Mouse (Mus musculus): ENCODE results near the gene Pias3.
"Not testable (repeated sequence)": the region's sequence is repeated elsewhere in the genome, so short reads cannot be mapped to it uniquely, and the experiment has no call there.

Pias3 gene

DNA sequence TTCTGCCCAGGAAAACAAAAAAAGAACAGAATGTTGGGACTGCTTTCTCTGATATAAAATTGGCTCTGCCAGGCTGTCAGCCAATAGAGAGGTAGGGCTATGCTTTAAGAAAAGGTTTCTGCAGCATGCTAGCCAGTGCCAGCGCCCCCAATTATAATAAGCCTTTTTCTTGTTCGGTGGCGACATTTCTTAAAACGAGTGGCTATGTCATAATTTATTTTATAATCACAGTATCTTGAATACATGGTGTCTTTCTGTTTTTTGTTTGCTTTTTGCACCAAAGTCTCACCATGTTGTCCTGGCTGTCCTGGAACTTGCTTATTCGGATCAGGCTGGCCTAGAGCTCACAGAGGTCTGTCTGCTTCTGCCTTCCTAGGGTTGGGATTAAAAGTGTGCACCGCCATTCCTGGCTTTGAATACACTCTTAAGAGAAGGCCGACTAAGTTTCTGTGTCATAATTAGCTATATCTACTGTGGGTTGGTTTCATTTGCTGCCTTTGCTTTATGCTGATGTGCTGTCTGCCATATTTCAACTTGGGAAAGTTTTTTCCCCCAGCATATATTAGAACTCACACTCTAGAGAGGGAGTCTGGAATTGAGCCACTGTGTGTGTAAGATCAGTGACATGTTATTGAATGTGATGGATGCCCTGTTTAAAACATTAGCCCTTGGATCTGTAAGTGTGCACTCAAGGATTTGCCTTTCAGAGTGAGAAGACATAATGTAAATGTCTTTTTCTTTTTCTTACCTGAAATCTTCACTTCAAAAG, 32.6 kb downstream of the Pias3 start:
- Histone ChIP-seq H3K9me3 (ENCODE audit: low read length) (no peaks in the 10 kb centered on the region), H3K4me3 (replicated peaks; ENCODE audit: low read length) (peak overlapping the region; percentile 92), H3K27me3 (ENCODE audit: insufficient read depth, low read length) (no peaks in the 10 kb centered on the region), H3K4me1 (replicated peaks; ENCODE audit: low read depth, low read length) (peaks cover 57% of the 10 kb centered on the region), H3K36me3 (ENCODE audit: insufficient read depth, low read length) (peaks cover 17% of the 10 kb centered on the region)
- TF ChIP-seq CTCF (conservative IDR thresholded peaks at IDR 0.05; ENCODE audit: low read length) (no peak), POU5F1 (IDR thresholded peaks at IDR 0.05; ENCODE audit: borderline replicate concordance, low read length) (no peak), NANOG (IDR thresholded peaks at IDR 0.05; ENCODE audit: borderline replicate concordance, low read length) (no peak)

DNA sequence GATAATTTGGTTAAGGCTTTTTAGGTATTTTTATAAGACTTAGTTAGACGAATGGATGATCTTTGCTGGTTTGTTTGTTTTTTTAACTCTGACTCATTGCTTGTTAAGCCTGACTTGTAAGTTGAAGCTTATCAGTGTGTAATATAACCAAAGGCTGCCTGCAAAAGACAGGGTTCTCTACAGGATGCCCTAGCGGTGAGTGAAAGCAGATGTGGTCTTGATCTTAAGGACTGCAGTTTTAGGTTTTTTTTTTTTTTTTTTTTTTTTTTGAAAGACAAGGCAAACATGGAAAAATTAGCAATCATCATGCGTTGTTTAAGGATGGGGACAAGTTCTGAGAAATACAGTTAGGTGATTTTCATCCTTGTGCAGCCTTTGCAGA, 33.2 kb downstream of the Pias3 start:
- Histone ChIP-seq H3K4me1 (replicated peaks; ENCODE audit: low read depth, low read length) (peaks cover 63% of the 10 kb centered on the region), H3K36me3 (ENCODE audit: insufficient read depth, low read length) (peaks cover 13% of the 10 kb centered on the region), H3K27me3 (ENCODE audit: insufficient read depth, low read length) (no peaks in the 10 kb centered on the region), H3K9me3 (ENCODE audit: low read length) (no peaks in the 10 kb centered on the region), H3K4me3 (replicated peaks; ENCODE audit: low read length) (no peak overlapping the region)
- no peak for TF ChIP-seq CTCF (conservative IDR thresholded peaks at IDR 0.05; ENCODE audit: low read length)
- no peak for TF ChIP-seq NANOG (IDR thresholded peaks at IDR 0.05; ENCODE audit: borderline replicate concordance, low read length)
- no peak for TF ChIP-seq POU5F1 (IDR thresholded peaks at IDR 0.05; ENCODE audit: borderline replicate concordance, low read length)

DNA sequence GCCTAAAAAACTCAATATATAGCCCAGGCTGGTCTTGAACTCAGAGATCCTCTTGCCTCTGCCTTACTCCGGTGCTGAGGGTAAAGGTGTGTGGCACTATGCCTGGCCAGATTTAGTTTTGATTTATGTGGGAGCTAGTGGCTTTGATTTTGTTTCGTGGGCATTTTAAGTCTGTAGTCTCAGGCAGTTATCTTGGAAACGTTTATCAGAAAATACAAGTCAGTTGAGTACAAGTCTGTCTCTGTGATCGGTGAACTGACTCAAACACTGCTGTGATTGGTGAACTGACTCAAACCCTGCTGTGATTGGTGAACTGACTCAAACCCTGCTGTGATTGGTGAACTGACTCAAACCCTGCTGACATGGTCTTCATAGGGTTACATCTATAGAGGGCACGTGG, 34.6 kb downstream of the Pias3 start:
- Histone ChIP-seq H3K9me3 (ENCODE audit: low read length) (no peaks in the 10 kb centered on the region), H3K4me1 (replicated peaks; ENCODE audit: low read depth, low read length) (peaks cover 58% of the 10 kb centered on the region), H3K4me3 (replicated peaks; ENCODE audit: low read length) (no peak overlapping the region), H3K27me3 (ENCODE audit: insufficient read depth, low read length) (no peaks in the 10 kb centered on the region), H3K36me3 (ENCODE audit: insufficient read depth, low read length) (no peaks in the 10 kb centered on the region; the same call in 1 of the 2 replicates)
- no peak for TF ChIP-seq NANOG (IDR thresholded peaks at IDR 0.05; ENCODE audit: borderline replicate concordance, low read length)
- no peak for TF ChIP-seq CTCF (conservative IDR thresholded peaks at IDR 0.05; ENCODE audit: low read length)
- no peak for TF ChIP-seq POU5F1 (IDR thresholded peaks at IDR 0.05; ENCODE audit: borderline replicate concordance, low read length)

DNA sequence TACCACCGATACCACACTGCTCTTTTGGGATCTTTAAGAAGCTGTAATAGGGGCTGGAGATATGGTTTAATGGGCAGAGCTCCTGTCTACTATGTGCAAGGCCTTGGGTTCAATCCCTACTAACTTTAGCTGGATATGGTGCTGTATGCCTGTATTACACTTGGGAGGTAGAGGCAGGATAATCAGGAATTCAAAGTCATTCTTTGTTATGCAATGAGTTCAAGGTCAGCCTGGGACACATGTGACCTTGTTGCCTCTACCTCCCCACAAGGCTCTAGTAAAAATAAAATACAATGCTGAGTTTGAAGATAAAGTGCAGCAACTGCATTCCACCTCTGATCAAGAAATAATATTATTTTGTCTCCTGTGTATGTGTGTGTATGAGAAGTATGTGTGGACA, 37.8 kb downstream of the Pias3 start:
- Histone ChIP-seq H3K4me1 (replicated peaks; ENCODE audit: low read depth, low read length) (peaks cover 44% of the 10 kb centered on the region), H3K4me3 (replicated peaks; ENCODE audit: low read length) (no peak overlapping the region), H3K36me3 (ENCODE audit: insufficient read depth, low read length) (no peaks in the 10 kb centered on the region), H3K9me3 (ENCODE audit: low read length) (no peaks in the 10 kb centered on the region), H3K27me3 (ENCODE audit: insufficient read depth, low read length) (no peaks in the 10 kb centered on the region)
- no peak for TF ChIP-seq CTCF (conservative IDR thresholded peaks at IDR 0.05; ENCODE audit: low read length)
- TF ChIP-seq POU5F1 (IDR thresholded peaks at IDR 0.05; ENCODE audit: borderline replicate concordance, low read length) = peak; percentile 99
- TF ChIP-seq NANOG (IDR thresholded peaks at IDR 0.05; ENCODE audit: borderline replicate concordance, low read length) = 0 out of 2 replicates have a peak, but pooled peaks have one; percentile 38

DNA sequence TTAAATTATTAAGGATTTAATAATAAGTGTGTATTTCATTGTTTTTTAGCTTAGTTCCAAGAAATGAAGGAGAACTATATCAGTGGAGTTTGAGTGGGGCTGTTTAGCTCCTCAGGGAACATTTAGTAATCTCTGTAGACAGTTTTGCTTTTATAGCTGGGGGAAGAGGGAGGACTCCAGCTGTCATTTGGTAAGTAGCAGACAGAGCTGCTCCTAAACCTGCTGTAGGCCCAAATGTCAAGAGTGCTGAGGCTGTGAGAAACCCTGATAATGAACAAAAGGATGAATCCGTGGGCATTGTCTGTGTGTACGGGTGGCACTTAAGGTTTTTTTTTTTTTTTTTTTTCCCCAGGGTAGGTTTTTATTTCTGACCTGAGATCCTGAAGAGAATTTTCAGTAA, 39.0 kb downstream of the Pias3 start:
- H3K36me3 ChIP-seq (ENCODE audit: insufficient read depth, low read length) = no peaks in the 10 kb centered on the region
- peaks cover 39% of the 10 kb centered on the region for H3K4me1 ChIP-seq (replicated peaks; ENCODE audit: low read depth, low read length)
- H3K27me3 ChIP-seq (ENCODE audit: insufficient read depth, low read length) = no peaks in the 10 kb centered on the region
- H3K9me3 ChIP-seq (ENCODE audit: low read length) = no peaks in the 10 kb centered on the region
- TF ChIP-seq NANOG (IDR thresholded peaks at IDR 0.05; ENCODE audit: borderline replicate concordance, low read length) (no peak), POU5F1 (IDR thresholded peaks at IDR 0.05; ENCODE audit: borderline replicate concordance, low read length) (no peak), CTCF (conservative IDR thresholded peaks at IDR 0.05; ENCODE audit: low read length) (no peak)
- H3K4me3 ChIP-seq (replicated peaks; ENCODE audit: low read length) = no peak overlapping the region

DNA sequence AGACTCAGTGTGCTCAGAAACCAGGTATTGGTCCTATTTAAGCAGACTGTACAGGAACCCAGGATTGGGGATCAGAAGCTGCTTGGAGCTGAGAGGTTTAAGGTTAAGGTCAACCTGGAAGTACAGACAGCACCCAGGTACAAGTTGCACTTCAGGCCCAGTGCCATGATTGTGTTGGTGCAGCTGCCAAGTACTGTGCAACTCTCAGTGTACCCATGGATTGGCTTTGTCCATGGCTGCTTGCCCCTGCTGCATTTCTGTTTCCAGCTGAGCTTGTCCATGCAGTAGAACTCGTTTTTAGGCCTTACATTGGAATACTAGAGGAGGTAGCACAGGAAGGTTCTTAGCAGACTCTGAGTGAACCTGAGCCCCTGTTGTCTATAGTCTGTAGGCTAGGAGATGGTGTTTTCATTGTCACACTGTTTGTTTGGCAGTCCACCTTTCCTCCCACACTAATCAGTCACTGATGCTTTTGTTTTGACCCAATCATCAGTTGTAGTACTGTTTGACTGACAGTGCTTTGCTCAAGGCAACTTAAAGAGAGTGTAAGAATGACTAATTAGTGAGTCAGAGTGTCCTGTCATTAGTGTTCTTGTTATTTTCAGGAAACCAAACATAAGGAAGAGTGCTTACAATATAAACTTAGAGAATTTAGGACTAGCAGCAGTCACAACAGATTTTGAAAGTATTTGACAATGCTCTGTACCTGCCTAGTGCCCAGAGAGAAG, 41.0 kb downstream of the Pias3 start:
- no peak overlapping the region for H3K4me3 ChIP-seq (replicated peaks; ENCODE audit: low read length)
- TF ChIP-seq POU5F1 (IDR thresholded peaks at IDR 0.05; ENCODE audit: borderline replicate concordance, low read length) (no peak), NANOG (IDR thresholded peaks at IDR 0.05; ENCODE audit: borderline replicate concordance, low read length) (no peak), CTCF (conservative IDR thresholded peaks at IDR 0.05; ENCODE audit: low read length) (no peak)
- H3K27me3 ChIP-seq (ENCODE audit: insufficient read depth, low read length) = no peaks in the 10 kb centered on the region
- peaks cover 5% of the 10 kb centered on the region; the same call in 1 of the 2 replicates for H3K36me3 ChIP-seq (ENCODE audit: insufficient read depth, low read length)
- H3K9me3 ChIP-seq (ENCODE audit: low read length) = no peaks in the 10 kb centered on the region
- peaks cover 31% of the 10 kb centered on the region for H3K4me1 ChIP-seq (replicated peaks; ENCODE audit: low read depth, low read length)

DNA sequence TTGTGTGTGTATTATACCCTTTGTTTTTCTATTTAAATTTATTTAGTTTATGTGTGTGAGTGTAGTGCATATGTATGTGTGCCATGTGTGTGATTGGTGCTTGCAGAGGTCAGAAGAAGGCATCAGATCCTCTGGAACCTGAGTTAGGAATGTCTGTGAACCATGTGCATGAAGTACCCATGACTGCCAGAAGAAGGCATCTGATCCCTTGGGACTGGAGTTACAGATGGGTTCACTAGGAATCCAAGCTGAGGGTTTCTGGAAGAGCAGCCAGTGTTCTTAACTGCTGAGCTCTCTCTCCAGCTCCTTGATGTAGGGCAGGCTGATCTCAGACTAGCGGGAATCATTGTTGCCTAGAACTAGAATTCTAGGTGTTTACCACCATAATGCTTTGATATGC, 41.8 kb downstream of the Pias3 start:
- Histone ChIP-seq H3K4me1 (replicated peaks; ENCODE audit: low read depth, low read length) (peaks cover 29% of the 10 kb centered on the region), H3K9me3 (ENCODE audit: low read length) (no peaks in the 10 kb centered on the region), H3K4me3 (replicated peaks; ENCODE audit: low read length) (no peak overlapping the region), H3K27me3 (ENCODE audit: insufficient read depth, low read length) (no peaks in the 10 kb centered on the region), H3K36me3 (ENCODE audit: insufficient read depth, low read length) (peaks cover 6% of the 10 kb centered on the region; the same call in 1 of the 2 replicates)
- no peak for TF ChIP-seq NANOG (IDR thresholded peaks at IDR 0.05; ENCODE audit: borderline replicate concordance, low read length)
- no peak for TF ChIP-seq POU5F1 (IDR thresholded peaks at IDR 0.05; ENCODE audit: borderline replicate concordance, low read length)
- no peak for TF ChIP-seq CTCF (conservative IDR thresholded peaks at IDR 0.05; ENCODE audit: low read length)

DNA sequence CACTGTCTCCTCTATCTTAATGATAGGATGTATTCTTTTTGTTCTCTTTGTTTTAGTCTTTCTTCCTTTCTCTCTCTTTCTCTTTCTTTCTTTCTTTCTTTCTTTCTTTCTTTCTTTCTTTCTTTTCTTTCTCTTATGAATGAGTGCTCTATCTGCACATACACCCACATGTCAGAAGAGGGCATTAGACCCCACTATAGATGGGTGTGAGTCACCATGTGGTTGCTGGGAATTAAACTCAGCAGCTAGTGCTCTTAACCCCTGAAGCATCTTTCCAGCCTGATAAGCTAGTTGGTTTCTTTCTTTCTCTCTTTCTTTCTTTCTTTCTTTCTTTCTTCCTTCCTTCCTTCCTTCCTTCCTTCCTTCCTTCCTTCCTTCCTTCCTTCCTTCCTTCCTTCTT, 44.1 kb downstream of the Pias3 start:
- not testable (repeated sequence) for H3K4me1 ChIP-seq (replicated peaks; ENCODE audit: low read depth, low read length); H3K9me3 ChIP-seq (ENCODE audit: low read length); H3K4me3 ChIP-seq (replicated peaks; ENCODE audit: low read length); H3K27me3 ChIP-seq (ENCODE audit: insufficient read depth, low read length)
- peaks cover 10% of the 10 kb centered on the region; the same call in 1 of the 2 replicates for H3K36me3 ChIP-seq (ENCODE audit: insufficient read depth, low read length)
